Mouse (Mus musculus) heart, adult 18-20 months (tissue): ENCODE results near the gene Rgl1. TPM values are rescaled to one million over a fixed set of nuclear protein-coding genes. Genes with fewer than 3 reads are reported as not detected.
"Not testable (repeated sequence)": the region's sequence is repeated elsewhere in the genome, so short reads cannot be mapped to it uniquely, and the experiment has no call there.

Source experiments
- DNase-seq, 2 experiments: peaks; one replicate each; pipeline ENCODE4 v3.0.0; 2021 to 2022; ENCODE audit warnings: mixed read lengths in 1 of 2
- total RNA-seq, 2 experiments: library from RNA; stranded (reverse); gene quantifications; 2 replicates each; pipeline ENCODE4 v1.2.3; 2021

The Rgl1 gene
- total RNA-seq, 2 experiments from 2014 or later, result 23.5 to 25.8 TPM

- no peak for DNase-seq
Measured at GRCm38 (mm10) chr1:152786953-152787352, 20.8 kb upstream of the Rgl1 start.

GRCm38 (mm10) chr1:152785446-152785845 is 19.3 kb upstream of the Rgl1 start:
- not testable (repeated sequence) for DNase-seq

- DNase-seq, result no peak
Measured at GRCm38 (mm10) chr1:152784620-152785019, 18.5 kb upstream of the Rgl1 start.

GRCm38 (mm10) chr1:152779071-152779737 is 13.1 kb upstream of the Rgl1 start:
- DNase-seq, result peak; percentile 84 to 89

GRCm38 (mm10) chr1:152774601-152775000 is 8.4 kb upstream of the Rgl1 start:
- not testable (repeated sequence) for DNase-seq

GRCm38 (mm10) chr1:152771016-152771415 is 4.9 kb upstream of the Rgl1 start:
- no peak for DNase-seq

- DNase-seq, result peak; percentile 85 to 93
Measured at GRCm38 (mm10) chr1:152767749-152768488, 1.8 kb upstream of the Rgl1 start.

GRCm38 (mm10) chr1:152766804-152767748 is 925 bp upstream of the Rgl1 start:
- peak; percentile 21 to 58 for DNase-seq

GRCm38 (mm10) chr1:152761791-152762190 is 4.4 kb downstream of the Rgl1 start:
- DNase-seq, result no peak

- DNase-seq, result no peak
Measured at GRCm38 (mm10) chr1:152750312-152750965, 15.7 kb downstream of the Rgl1 start, which contains the start of gene Apobec4. TSS of gene Apobec4 (plus strand) at chr1:152750551.

GRCm38 (mm10) chr1:152749276-152749675 is 16.9 kb downstream of the Rgl1 start:
- DNase-seq, result peak; percentile 37 to 63

- peak; percentile 81 to 94 for DNase-seq
Measured at GRCm38 (mm10) chr1:152746426-152746825, 19.7 kb downstream of the Rgl1 start.

GRCm38 (mm10) chr1:152743095-152743826 is 22.9 kb downstream of the Rgl1 start:
- DNase-seq, result no peak

GRCm38 (mm10) chr1:152739374-152739773 is 26.8 kb downstream of the Rgl1 start:
- DNase-seq, result no peak

GRCm38 (mm10) chr1:152738793-152739192 is 27.4 kb downstream of the Rgl1 start:
- peak; percentile 70 to 78 for DNase-seq

- peak; percentile 54 to 60 for DNase-seq
Measured at GRCm38 (mm10) chr1:152727604-152728236, 38.4 kb downstream of the Rgl1 start.

- no peak for DNase-seq
Measured at GRCm38 (mm10) chr1:152726095-152726494, 40.1 kb downstream of the Rgl1 start.

- DNase-seq, result no peak
Measured at GRCm38 (mm10) chr1:152724286-152724685, 41.9 kb downstream of the Rgl1 start.

GRCm38 (mm10) chr1:152721535-152722198 is 44.5 kb downstream of the Rgl1 start:
- peak in 1 of 2 experiments; percentile 29 for DNase-seq

GRCm38 (mm10) chr1:152720969-152721368 is 45.2 kb downstream of the Rgl1 start:
- DNase-seq, result no peak
